Mouse (Mus musculus) MEL (cell line): ENCODE results near the gene Bcl2l10. TPM values are rescaled to one million over a fixed set of nuclear protein-coding genes. Genes with fewer than 3 reads are reported as not detected.

ENCODE experiments used
- DNase-seq: peaks from one replicate; pipeline ENCODE4 v3.0.0; 2011; ENCODE audit warnings: low read depth, low spot score
- H3K27ac ChIP-seq: 2 replicates; pipeline ENCODE4 v1.5.1; 2012; ENCODE audit warnings: low read depth, mild to moderate bottlenecking, control low read depth, low read length, moderate library complexity; ENCODE audit not compliant: control insufficient read depth
- H3K27me3 ChIP-seq, 2 experiments: fragments of 150-350 bp in 1 of 2; sonication (generic) in 1 of 2; 2 replicates each; pipeline ENCODE4 v1.6.1; 2012; ENCODE audit warnings: low read length in 2 of 2, mild to moderate bottlenecking in 2 of 2, improper control_type of control experiment in 1 of 2, moderate library complexity in 1 of 2; ENCODE audit not compliant: insufficient read depth in 2 of 2, control insufficient read depth in 1 of 2
- H3K36me3 ChIP-seq, 2 experiments: 2 replicates each; pipeline ENCODE4 v1.6.1; 2012 to 2014; ENCODE audit warnings: low read length in 2 of 2, improper control_type of control experiment in 1 of 2, inconsistent platforms in 1 of 2, mild to moderate bottlenecking in 1 of 2; ENCODE audit not compliant: insufficient read depth in 2 of 2, control insufficient read depth in 1 of 2
- H3K4me1 ChIP-seq, 2 experiments: fragments of 150-350 bp in 1 of 2; sonication (generic) in 1 of 2; 2 replicates each; pipeline ENCODE4 v1.6.1; 2012; ENCODE audit warnings: low read length in 2 of 2, improper control_type of control experiment in 1 of 2, mild to moderate bottlenecking in 1 of 2; ENCODE audit not compliant: insufficient read depth in 2 of 2, control insufficient read depth in 1 of 2
- H3K4me3 ChIP-seq, 2 experiments: fragments of 150-350 bp in 1 of 2; sonication (generic) in 1 of 2; 2 replicates each; pipeline ENCODE4 v1.5.1; 2012; ENCODE audit warnings: low read depth in 2 of 2, low read length in 2 of 2, mild to moderate bottlenecking in 2 of 2, moderate library complexity in 2 of 2, control low read depth in 1 of 2, improper control_type of control experiment in 1 of 2; ENCODE audit not compliant: control insufficient read depth in 1 of 2, insufficient read depth in 1 of 2
- H3K79me2 ChIP-seq: 2 replicates; pipeline ENCODE4 v1.6.1; 2012; ENCODE audit warnings: mild to moderate bottlenecking, low read length, moderate library complexity; ENCODE audit not compliant: control insufficient read depth, poor library complexity, insufficient read depth
- H3K9ac ChIP-seq: 2 replicates; pipeline ENCODE4 v1.6.1; 2012; ENCODE audit warnings: low read depth, mild to moderate bottlenecking, control low read depth, low read length, moderate library complexity; ENCODE audit not compliant: control insufficient read depth, poor library complexity, severe bottlenecking
- H3K9me3 ChIP-seq: fragments of 150-350 bp; sonication (generic); replicated peaks from 2 replicates; pipeline ENCODE4 v1.6.1; 2012; ENCODE audit warnings: mild to moderate bottlenecking, low read length, improper control_type of control experiment, moderate library complexity; ENCODE audit not compliant: insufficient read depth
- CHD2 ChIP-seq: IDR thresholded peaks from 2 replicates; pipeline ENCODE4 v1.6.1; 2011; ENCODE audit warnings: low read length, improper control_type of control experiment
- CTCF ChIP-seq, 3 experiments: IDR thresholded peaks in 2 of 3; conservative IDR thresholded peaks in 1 of 3; 2 replicates each; pipeline ENCODE4 v1.5.1; 2011 to 2012; ENCODE audit warnings: low read length in 3 of 3, low read depth in 2 of 3, mild to moderate bottlenecking in 2 of 3, improper control_type of control experiment in 1 of 3, inconsistent platforms in 1 of 3, mixed read lengths in 1 of 3, moderate library complexity in 1 of 3; ENCODE audit not compliant: control insufficient read depth in 1 of 3, insufficient read depth in 1 of 3, poor library complexity in 1 of 3, severe bottlenecking in 1 of 3
- E2F4 ChIP-seq: IDR thresholded peaks from 2 replicates; pipeline ENCODE4 v1.6.1; 2011; ENCODE audit warnings: low read depth, low read length, improper control_type of control experiment, borderline replicate concordance
- ELF1 ChIP-seq: IDR thresholded peaks from 2 replicates; pipeline ENCODE4 v1.6.1; 2014; ENCODE audit warnings: low read depth, mild to moderate bottlenecking, inconsistent platforms, low read length, improper control_type of control experiment, moderate library complexity
- EP300 ChIP-seq, 2 experiments: IDR thresholded peaks; 2 replicates each; pipeline ENCODE4 v1.6.1; 2011; ENCODE audit warnings: improper control_type of control experiment in 2 of 2, low read length in 2 of 2, low read depth in 1 of 2, mild to moderate bottlenecking in 1 of 2
- GATA1 ChIP-seq: IDR thresholded peaks from 2 replicates; pipeline ENCODE4 v1.6.1; 2011; ENCODE audit warnings: low read depth, low read length, improper control_type of control experiment
- KAT2A ChIP-seq: conservative IDR thresholded peaks from 2 replicates; pipeline ENCODE4 v1.6.1; 2012; ENCODE audit warnings: low read depth, low read length, improper control_type of control experiment, inconsistent platforms
- MXI1 ChIP-seq: IDR thresholded peaks from 2 replicates; pipeline ENCODE4 v1.6.1; 2011; ENCODE audit warnings: mild to moderate bottlenecking, low read depth, low read length, improper control_type of control experiment
- MYB ChIP-seq: IDR thresholded peaks from 2 replicates; pipeline ENCODE4 v1.6.1; 2011; ENCODE audit warnings: mild to moderate bottlenecking, low read depth, low read length, improper control_type of control experiment
- POLR2AphosphoS2 ChIP-seq: IDR thresholded peaks from 2 replicates; pipeline ENCODE4 v1.6.1; 2011; ENCODE audit warnings: low read length, improper control_type of control experiment
- POLR2AphosphoS5 ChIP-seq: IDR thresholded peaks from 2 replicates; pipeline ENCODE4 v1.6.1; 2012; ENCODE audit warnings: low read depth, borderline replicate concordance, mild to moderate bottlenecking, inconsistent platforms, low read length, moderate library complexity, mixed read lengths
- RAD21 ChIP-seq: IDR thresholded peaks from 2 replicates; pipeline ENCODE4 v1.6.1; 2011; ENCODE audit warnings: mild to moderate bottlenecking, low read depth, low read length, improper control_type of control experiment
- RCOR1 ChIP-seq: IDR thresholded peaks from 2 replicates; pipeline ENCODE4 v1.6.1; 2012; ENCODE audit warnings: low read depth, mild to moderate bottlenecking, inconsistent platforms, low read length, improper control_type of control experiment
- SMC3 ChIP-seq: IDR thresholded peaks from 2 replicates; pipeline ENCODE4 v1.6.1; 2011; ENCODE audit warnings: low read depth, low read length, improper control_type of control experiment
- TAL1 ChIP-seq: IDR thresholded peaks from 2 replicates; pipeline ENCODE4 v1.6.1; 2012; ENCODE audit warnings: mild to moderate bottlenecking, inconsistent platforms, low read length, moderate library complexity, mixed read lengths
- TBP ChIP-seq: IDR thresholded peaks from 2 replicates; pipeline ENCODE4 v1.8.0; 2011; ENCODE audit warnings: low read depth, low read length, improper control_type of control experiment
- TCF12 ChIP-seq: IDR thresholded peaks from 2 replicates; pipeline ENCODE4 v1.6.1; 2014; ENCODE audit warnings: low read depth, mild to moderate bottlenecking, inconsistent platforms, low read length, improper control_type of control experiment, moderate library complexity
- UBTF ChIP-seq: IDR thresholded peaks from 2 replicates; pipeline ENCODE4 v1.6.1; 2012; ENCODE audit warnings: low read depth, mild to moderate bottlenecking, inconsistent platforms, low read length, improper control_type of control experiment, moderate library complexity, borderline replicate concordance; ENCODE audit not compliant: insufficient read depth
- USF1 ChIP-seq: IDR thresholded peaks from 2 replicates; pipeline ENCODE4 v1.6.1; 2014; ENCODE audit warnings: low read depth, mild to moderate bottlenecking, inconsistent platforms, low read length, improper control_type of control experiment, moderate library complexity
- ZNF384 ChIP-seq: IDR thresholded peaks from 2 replicates; pipeline ENCODE4 v1.6.1; 2012; ENCODE audit warnings: low read depth, mild to moderate bottlenecking, inconsistent platforms, low read length, improper control_type of control experiment
- polyA plus RNA-seq, 2 experiments: library from polyadenylated mRNA; stranded (reverse) in 1 of 2; unstranded in 1 of 2; fragments of >175 nt in 1 of 2; fragments of >200 nt in 1 of 2; gene quantifications; 2 replicates each; pipeline versions ENCODE4 v1.2.1 to v1.2.4; 2012; ENCODE audit warnings: low replicate concordance in 2 of 2, low read depth in 1 of 2; ENCODE audit not compliant: insufficient read length in 2 of 2, insufficient read depth in 1 of 2, missing spikeins in 1 of 2
- total RNA-seq: library from RNA; depleted of rRNA; stranded (reverse); fragments of 300-350 nt; gene quantifications from 2 replicates; pipeline ENCODE4 v1.2.3, GENCODE M21; 2012

The Bcl2l10 gene
- total and polyA plus RNA-seq, 3 experiments, result not detected

GRCm38 (mm10) chr9:75299342-75299741 is 48.2 kb upstream of the Bcl2l10 start (continued):
- TF ChIP-seq CHD2 (no peak), TBP (no peak), TAL1 (no peak), RAD21 (peak; percentile 75), EP300 (IDR thresholded peaks at IDR 0.05; ENCODE audit: low read depth in 1 of 2, low read length in 2 of 2) (no peak), KAT2A (no peak)

- Histone ChIP-seq H3K27me3 (peaks cover 1 to 5% of the 10 kb centered on the region in 2 experiments; a peak in 2 of 4 replicates), H3K79me2 (no peaks in the 10 kb centered on the region), H3K9me3 (no peaks in the 10 kb centered on the region), H3K4me1 (peaks cover 0 to 3% of the 10 kb centered on the region in 2 experiments; a peak in 1 of 4 replicates), H3K4me3 (no peak overlapping the region), H3K36me3 (peaks cover 0 to 3% of the 10 kb centered on the region in 2 experiments; a peak in 1 of 4 replicates), H3K9ac (no peak overlapping the region), H3K27ac (no peak overlapping the region)
- DNase-seq, result no peak
- TF ChIP-seq UBTF (no peak), KAT2A (no peak), POLR2AphosphoS5 (no peak), ZNF384 (no peak), GATA1 (no peak), TCF12 (no peak), POLR2AphosphoS2 (no peak), CHD2 (no peak)
These were observed 44.5 kb upstream of the Bcl2l10 start for GRCm38 (mm10) chr9:75303033-75303432.

- Histone ChIP-seq H3K4me1 (peaks cover 0 to 3% of the 10 kb centered on the region in 2 experiments; a peak in 1 of 4 replicates), H3K79me2 (no peaks in the 10 kb centered on the region), H3K4me3 (peak overlapping the region; percentile 46 to 49), H3K27me3 (peaks cover 1 to 10% of the 10 kb centered on the region in 2 experiments; a peak in 2 of 4 replicates), H3K36me3 (peaks cover 0 to 3% of the 10 kb centered on the region in 2 experiments; a peak in 1 of 4 replicates), H3K27ac (no peak overlapping the region), H3K9ac (no peak overlapping the region; the same call in 1 of the 2 replicates), H3K9me3 (no peaks in the 10 kb centered on the region)
- DNase-seq, result peak; percentile 69
- no peak for TF ChIP-seq ELF1
- TF ChIP-seq KAT2A, result no peak
- no peak for TF ChIP-seq E2F4
- no peak for TF ChIP-seq ZNF384
- TF ChIP-seq TBP, result 0 out of 2 replicates have a peak, but pooled peaks have one; percentile 9
- no peak for TF ChIP-seq SMC3
- no peak for TF ChIP-seq RCOR1
- no peak for TF ChIP-seq CTCF (IDR thresholded peaks at IDR 0.05 in 2 of 3, conservative IDR thresholded peaks at IDR 0.05 in 1 of 3; ENCODE audit: control insufficient read depth in 1 of 3, insufficient read depth in 1 of 3, low read depth in 2 of 3, low read length in 3 of 3, poor library complexity in 1 of 3, severe bottlenecking in 1 of 3)
- TF ChIP-seq TAL1, result no peak
- TF ChIP-seq MXI1, result peak; percentile 30; the same call in 1 of the 2 replicates
- TF ChIP-seq TCF12, result no peak
- peak; percentile 50; the same call in 1 of the 2 replicates for TF ChIP-seq USF1
- TF ChIP-seq MYB, result no peak
These were observed 43.8 kb upstream of the Bcl2l10 start for GRCm38 (mm10) chr9:75303701-75304261.
